Mouse (Mus musculus) cerebellum, adult 2 months (tissue): ENCODE measurements around the gene Alg14.

ENCODE experiments used
- CTCF ChIP-seq: fragments of 200-500 bp; IDR thresholded peaks from 2 replicates; pipeline ENCODE4 v1.5.1; 2011; ENCODE audit warnings: low read depth, mild to moderate bottlenecking, control low read depth, low read length, moderate library complexity, borderline replicate concordance; ENCODE audit not compliant: insufficient read depth
- POLR2A ChIP-seq: fragments of 200-500 bp; IDR thresholded peaks from 2 replicates; pipeline ENCODE4 v1.6.1; 2011; ENCODE audit warnings: low read length, control low read depth, borderline replicate concordance; ENCODE audit not compliant: insufficient read depth

DNA sequence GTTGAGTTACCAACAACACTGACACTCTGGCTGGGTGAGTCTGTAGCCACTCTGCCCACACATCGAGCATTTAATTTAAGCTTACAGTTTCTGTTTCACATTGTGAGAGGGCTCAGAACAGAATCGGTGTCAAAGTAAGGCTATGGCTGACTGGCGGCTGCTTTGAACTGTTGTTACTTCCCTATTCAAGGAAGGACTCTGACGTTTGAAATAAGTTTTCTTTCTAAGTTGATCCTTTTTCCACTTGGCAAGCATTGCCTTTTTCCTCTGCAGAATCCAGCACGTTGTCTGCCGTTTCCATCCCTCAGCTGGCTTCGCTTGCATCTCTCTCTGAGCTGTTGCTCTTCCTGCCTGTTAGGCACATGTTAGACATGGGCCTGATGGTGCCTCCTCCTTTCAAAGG, 38.7 kb downstream of the Alg14 start:
- TF ChIP-seq CTCF (no peak), POLR2A (no peak)
